Mouse (Mus musculus): ENCODE data around the gene Traf4.
"Not testable (repeated sequence)": the region's sequence is repeated elsewhere in the genome, so short reads cannot be mapped to it uniquely, and the experiment has no call there.

Traf4 gene

GRCm38 (mm10) chr11:78135314-78135713, 30.1 kb downstream of the Traf4 start:
- not testable (repeated sequence) for DNase-seq

- DNase-seq, result no peak
These were observed 31.0 kb downstream of the Traf4 start for GRCm38 (mm10) chr11:78134344-78134743.

GRCm38 (mm10) chr11:78133915-78134314, 31.5 kb downstream of the Traf4 start:
- no peak for DNase-seq

GRCm38 (mm10) chr11:78129458-78129857, 35.9 kb downstream of the Traf4 start:
- DNase-seq, result no peak

GRCm38 (mm10) chr11:78126739-78127138, 38.6 kb downstream of the Traf4 start:
- DNase-seq, result no peak

GRCm38 (mm10) chr11:78125691-78126090, 39.7 kb downstream of the Traf4 start:
- no peak for DNase-seq

- DNase-seq, result no peak
These were observed 41.6 kb downstream of the Traf4 start for GRCm38 (mm10) chr11:78123782-78124181.

GRCm38 (mm10) chr11:78122815-78123214, 42.6 kb downstream of the Traf4 start:
- no peak for DNase-seq

GRCm38 (mm10) chr11:78121176-78121575, 44.2 kb downstream of the Traf4 start:
- DNase-seq, result no peak

GRCm38 (mm10) chr11:78119898-78120297, 45.5 kb downstream of the Traf4 start:
- no peak for DNase-seq

GRCm38 (mm10) chr11:78118467-78118866, 46.9 kb downstream of the Traf4 start:
- DNase-seq, result no peak

GRCm38 (mm10) chr11:78116146-78116410, 49.3 kb downstream of the Traf4 start:
- DNase-seq, result no peak

- peak; percentile 95 for DNase-seq
These were observed 49.8 kb downstream of the Traf4 start for GRCm38 (mm10) chr11:78115367-78116145.

- DNase-seq, result no peak
These were observed 50.6 kb downstream of the Traf4 start for GRCm38 (mm10) chr11:78114676-78115366.

GRCm38 (mm10) chr11:78113616-78114015, 51.8 kb downstream of the Traf4 start:
- no peak for DNase-seq

Measured in thymus, postnatal 4 days (tissue).